Mouse (Mus musculus) right cerebral cortex, postnatal 25 days (tissue): ENCODE data around the gene Ctdspl.
A peak's percentile ranks its signal among the peaks of the same experiment; 100 is the strongest.

Source experiments
- DNase-seq: peaks from one replicate; pipeline ENCODE4 v3.0.0; 2022

Ctdspl gene

GRCm38 (mm10) chr9:119070173-119070825 is 144.0 kb downstream of the Ctdspl start:
- DNase-seq = no peak

GRCm38 (mm10) chr9:119071786-119072185 is 145.5 kb downstream of the Ctdspl start:
- no peak for DNase-seq

GRCm38 (mm10) chr9:119073184-119073895 is 147.1 kb downstream of the Ctdspl start:
- no peak for DNase-seq

GRCm38 (mm10) chr9:119075685-119076084 is 149.4 kb downstream of the Ctdspl start:
- no peak for DNase-seq

GRCm38 (mm10) chr9:119080040-119080675 is 153.9 kb downstream of the Ctdspl start:
- no peak for DNase-seq

- no peak for DNase-seq
These were observed 155.8 kb downstream of the Ctdspl start for GRCm38 (mm10) chr9:119082039-119082438.

GRCm38 (mm10) chr9:119082656-119083430 is 156.6 kb downstream of the Ctdspl start:
- DNase-seq = no peak

- DNase-seq = no peak
These were observed 157.7 kb downstream of the Ctdspl start for GRCm38 (mm10) chr9:119083966-119084365.

GRCm38 (mm10) chr9:119086451-119086850 is 160.2 kb downstream of the Ctdspl start:
- no peak for DNase-seq

GRCm38 (mm10) chr9:119087309-119087708 is 161.1 kb downstream of the Ctdspl start:
- no peak for DNase-seq

GRCm38 (mm10) chr9:119088148-119088801 is 162.0 kb downstream of the Ctdspl start:
- DNase-seq = peak; percentile 80

GRCm38 (mm10) chr9:119089437-119089836 is 163.2 kb downstream of the Ctdspl start:
- DNase-seq = no peak

- no peak for DNase-seq
These were observed 164.2 kb downstream of the Ctdspl start for GRCm38 (mm10) chr9:119090462-119090861.

GRCm38 (mm10) chr9:119091581-119092310 is 165.5 kb downstream of the Ctdspl start:
- no peak for DNase-seq

GRCm38 (mm10) chr9:119092473-119093418 is 166.5 kb downstream of the Ctdspl start:
- DNase-seq = peak; percentile 52
